Mouse (Mus musculus): ENCODE data around the gene Fam178b. TPM values are rescaled to one million over a fixed set of nuclear protein-coding genes. Genes with fewer than 3 reads are reported as not detected.

The Fam178b gene
- total RNA-seq, 2 experiments from 2014 or later: not detected

DNA sequence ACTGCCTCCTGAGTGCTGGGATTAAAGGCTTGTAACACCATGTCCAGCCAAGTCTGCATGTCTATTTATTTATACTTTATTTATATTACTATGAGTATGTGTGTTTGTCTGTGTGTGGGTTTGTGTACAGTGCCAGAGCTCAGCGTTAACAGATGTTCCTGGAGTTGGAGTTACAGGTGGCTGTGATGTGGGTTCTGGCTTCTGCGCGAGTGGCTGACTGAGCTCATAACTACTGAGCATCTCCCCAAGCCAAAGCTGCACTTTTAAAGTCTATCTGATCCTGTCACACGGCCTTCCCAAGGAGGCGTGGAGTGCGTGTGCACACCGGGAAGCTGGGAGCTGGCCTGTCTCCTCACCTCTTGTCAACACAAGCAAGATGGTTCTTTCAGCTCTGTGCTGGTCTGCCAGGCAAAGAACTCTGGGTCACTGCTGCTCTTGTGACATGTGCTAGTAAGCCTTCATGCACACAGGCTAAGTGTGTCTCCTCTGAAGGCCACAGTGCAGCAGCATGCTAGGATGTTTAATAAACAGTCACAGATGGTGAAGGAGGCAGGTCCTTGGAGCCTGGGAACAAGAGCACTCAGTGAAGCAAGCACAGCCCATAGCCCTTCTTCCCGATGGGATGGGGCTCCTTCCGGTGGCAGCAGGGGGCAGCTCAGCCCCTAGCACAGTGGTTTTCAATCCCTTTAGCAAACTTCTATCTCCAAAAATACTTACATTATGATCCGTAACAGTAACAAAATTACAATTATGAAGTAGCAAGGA, 87.6 kb downstream of the Fam178b start:
- DNase-seq (ENCODE audit: low spot score in 2 of 2): no peak

DNA sequence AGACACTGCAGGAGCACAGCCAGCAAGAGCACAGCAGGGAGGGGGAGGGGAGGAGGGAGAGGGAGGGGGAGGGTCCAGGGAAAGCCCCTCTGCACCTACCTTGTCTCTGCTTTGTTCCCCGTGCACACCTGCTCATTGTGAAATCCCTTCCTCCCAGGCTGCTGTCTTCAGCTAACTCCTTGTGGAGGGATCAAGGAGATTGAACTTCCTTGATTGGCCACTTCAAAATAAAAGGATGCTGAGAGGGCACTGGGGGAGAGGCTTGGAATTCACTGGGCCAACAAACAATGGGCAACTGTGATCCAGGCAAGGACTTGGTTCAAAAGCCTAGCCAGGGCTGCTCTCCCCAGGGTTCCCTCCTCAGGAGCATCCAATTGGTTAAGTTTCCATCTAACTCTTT, 89.9 kb downstream of the Fam178b start:
- intact Hi-C loops (cut with DNase I): loop anchor here (5.0 kb wide), 1 partner anchor 44 kb away; no protein-coding TSS in a partner anchor
- no peak for DNase-seq (ENCODE audit: low spot score in 2 of 2)

More for the DNA sequence above, 87.6 kb downstream of the Fam178b start:
- intact Hi-C loops (cut with DNase I): no loop called here

DNA sequence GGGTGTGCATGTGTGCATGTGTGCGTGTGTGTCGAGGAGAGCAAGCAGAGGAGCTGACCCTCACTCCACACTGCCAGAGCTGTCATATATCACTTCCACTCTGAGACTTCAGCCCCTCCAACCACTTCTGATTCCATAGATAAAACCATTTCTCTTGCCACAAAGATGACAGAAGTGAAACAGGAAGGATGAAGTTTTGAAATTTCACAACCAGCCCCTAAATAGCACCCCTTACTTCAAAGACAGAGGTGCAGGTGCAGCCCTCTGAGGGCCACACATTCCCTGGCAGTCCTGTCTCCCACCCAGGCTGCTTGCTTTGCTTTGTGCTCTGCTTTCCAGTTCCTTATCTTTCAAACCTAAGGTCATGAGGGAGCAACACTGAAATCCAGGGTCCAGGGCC, 91.6 kb downstream of the Fam178b start:
- intact Hi-C loops (cut with DNase I): loop anchor here (5.0 kb wide), 1 partner anchor 46 kb away; no protein-coding TSS in a partner anchor
- no peak for DNase-seq (ENCODE audit: low spot score in 2 of 2)

DNA sequence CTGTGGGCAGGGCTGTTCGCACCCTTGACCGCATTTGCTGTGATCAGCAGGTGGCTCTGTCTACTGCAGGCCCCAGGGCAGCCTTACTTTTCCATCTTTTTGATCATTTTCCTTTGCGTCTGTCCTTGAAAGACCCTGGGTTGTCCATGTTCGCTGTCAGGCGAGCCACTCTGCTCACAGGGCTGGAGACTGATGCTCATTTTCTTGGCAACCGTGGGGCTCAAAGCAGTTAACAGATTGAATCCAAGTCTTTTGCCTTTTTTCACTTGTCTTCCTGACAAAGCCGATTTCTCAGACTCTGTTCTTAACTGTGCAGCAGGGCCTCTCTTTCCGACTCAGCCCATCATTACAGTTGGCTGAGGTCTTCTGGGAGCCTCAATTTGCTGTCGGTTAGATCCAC, 92.3 kb downstream of the Fam178b start:
- intact Hi-C loops (cut with DNase I): loop anchor here (5.0 kb wide), 1 partner anchor 47 kb away; no protein-coding TSS in a partner anchor
- DNase-seq (ENCODE audit: low spot score in 2 of 2): no peak

DNA sequence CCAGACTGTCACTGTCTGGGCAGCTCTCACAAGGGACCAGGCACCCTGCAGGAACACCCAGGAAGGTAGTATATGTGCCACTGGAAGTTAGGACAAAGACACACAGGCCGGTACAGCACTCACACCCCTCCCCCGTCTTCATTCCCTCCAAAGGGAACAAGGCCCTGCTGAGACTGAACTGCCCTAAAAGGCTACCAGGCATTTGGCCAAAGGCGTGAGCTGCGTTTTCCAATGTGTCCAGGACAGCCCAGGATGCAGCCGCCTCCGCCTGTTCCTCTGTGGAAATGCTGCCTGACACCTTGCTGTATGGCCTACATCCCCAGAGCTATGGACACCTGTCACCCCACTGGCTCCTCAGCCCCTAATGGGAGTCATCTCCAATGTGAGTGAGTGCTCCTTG, 93.5 kb downstream of the Fam178b start:
- intact Hi-C loops (cut with DNase I): no loop called here

DNA sequence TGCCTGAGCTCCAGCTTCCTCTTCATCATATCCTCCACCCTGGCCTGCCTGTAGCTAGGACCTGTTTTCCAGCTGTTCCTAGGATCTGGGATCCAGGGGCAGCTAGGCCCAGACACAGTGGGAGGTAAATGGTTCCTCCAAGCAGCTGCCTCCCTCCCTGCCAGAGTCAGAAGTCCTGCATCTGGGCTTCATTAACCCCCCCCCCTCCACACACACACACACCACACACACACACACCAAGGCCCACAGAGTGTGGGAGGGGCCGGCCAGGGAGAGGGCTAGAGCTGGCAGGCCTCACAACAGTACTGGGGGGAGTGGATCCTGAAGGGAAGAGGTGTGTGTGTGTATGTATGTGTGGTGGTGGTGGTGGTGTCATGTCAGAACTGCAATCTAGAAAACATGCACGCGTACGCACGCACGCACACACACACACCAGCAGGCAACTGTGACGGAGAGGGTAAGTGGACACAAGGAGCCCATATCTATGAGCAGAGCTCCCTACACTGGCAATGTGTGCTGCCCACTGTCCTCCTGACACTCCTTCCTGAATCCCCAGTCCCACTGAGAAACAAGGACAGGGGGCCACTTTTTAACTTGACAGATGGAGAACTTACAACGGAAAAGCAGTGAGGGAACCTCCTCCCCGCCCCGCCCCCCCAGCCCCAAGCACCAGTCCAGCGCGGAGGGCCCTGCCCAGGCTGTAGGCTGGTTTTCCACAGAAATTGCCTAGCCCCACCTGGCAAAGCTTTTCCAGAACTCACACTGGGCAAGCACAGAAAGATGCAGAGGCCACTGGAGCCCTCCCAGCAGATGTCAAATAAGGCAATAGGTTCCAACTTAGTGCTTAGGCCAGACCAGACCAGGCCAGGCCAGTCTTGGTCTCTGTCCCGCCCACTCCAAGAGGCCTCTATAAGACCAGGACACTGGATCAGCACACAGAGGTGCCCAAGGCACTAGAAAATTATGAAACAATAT, 94.2 kb downstream of the Fam178b start:
- DNase-seq (ENCODE audit: low spot score in 2 of 2): no peak
- intact Hi-C loops (cut with DNase I): no loop called here

More for the DNA sequence above, 93.5 kb downstream of the Fam178b start:
- DNase-seq (ENCODE audit: low spot score in 2 of 2): no peak

DNA sequence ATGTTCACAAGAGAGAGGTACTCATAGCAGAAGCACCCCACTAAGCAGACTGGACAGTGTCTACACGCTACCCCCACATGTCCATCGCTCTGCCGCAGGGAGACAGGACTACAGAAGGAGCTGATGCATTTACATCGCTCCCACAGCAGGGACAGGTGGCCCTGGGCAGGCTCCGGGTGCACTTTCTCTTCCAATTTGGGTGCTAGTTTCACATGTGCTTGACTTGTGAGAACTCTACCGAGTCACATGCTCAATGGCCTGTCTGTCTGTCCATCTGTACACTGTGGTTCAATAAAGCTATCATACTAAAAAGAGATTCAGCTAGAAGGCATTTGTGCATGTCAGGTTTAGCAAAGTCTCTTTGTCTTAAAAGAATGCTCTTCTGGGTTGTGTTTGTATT, 95.1 kb downstream of the Fam178b start:
- intact Hi-C loops (cut with DNase I): no loop called here
- no peak for DNase-seq (ENCODE audit: low spot score in 2 of 2)

DNA sequence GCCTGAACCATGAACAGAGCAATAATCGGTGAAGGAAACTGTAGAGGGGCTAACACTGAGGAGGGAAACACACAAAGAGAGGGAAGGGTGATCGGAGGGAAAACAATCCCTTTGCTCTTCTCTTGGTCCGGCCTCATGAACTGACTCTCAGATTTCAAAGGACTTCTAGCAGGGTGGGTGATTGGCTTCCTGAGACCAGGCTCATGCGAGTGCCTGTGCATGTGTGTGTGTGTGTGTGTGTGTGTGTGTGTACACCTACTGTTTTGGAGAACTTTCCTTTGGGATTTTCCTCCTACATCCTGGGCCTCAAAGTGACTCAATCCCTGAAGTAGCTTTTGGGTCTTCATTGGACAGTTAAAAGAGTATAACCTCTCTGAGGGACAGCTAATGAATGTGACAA, 96.7 kb downstream of the Fam178b start:
- no peak for DNase-seq (ENCODE audit: low spot score in 2 of 2)
- intact Hi-C loops (cut with DNase I): no loop called here

DNA sequence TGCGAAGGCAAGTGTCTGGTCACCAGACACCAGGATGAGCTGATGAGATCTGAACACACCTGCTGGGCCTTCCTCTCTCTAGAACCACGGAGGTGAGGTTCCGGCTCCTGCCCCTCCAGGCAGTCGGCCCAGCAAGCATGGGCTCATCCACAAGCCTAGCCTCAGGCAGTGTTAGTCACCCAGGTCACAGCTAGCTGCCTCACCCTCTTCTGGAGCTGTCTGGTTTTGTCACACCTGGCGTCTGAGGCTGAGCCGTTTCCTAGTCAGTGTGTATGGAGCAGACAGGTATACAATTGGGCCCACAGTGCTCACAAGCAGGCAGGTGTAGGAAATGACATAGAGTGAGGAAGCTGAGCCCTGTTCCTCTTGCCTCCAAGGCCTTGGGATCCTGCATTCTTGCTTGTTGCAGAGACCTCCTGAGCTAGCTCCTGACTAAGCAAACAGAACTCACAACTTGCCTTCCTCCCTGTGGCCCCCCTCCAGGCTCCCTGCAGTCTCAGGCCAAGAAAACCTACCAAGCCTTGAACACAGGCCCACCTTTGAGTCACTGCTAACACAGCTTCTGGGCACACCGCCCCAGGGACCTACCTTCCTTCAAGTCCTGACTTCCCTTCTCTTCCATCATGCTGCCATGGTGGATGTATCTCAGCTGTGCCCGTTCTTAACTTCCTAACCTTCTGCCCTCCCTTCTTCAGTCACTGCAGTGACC, 99.4 kb downstream of the Fam178b start:
- no peak for DNase-seq (ENCODE audit: low spot score in 2 of 2)
- intact Hi-C loops (cut with DNase I): no loop called here

DNA sequence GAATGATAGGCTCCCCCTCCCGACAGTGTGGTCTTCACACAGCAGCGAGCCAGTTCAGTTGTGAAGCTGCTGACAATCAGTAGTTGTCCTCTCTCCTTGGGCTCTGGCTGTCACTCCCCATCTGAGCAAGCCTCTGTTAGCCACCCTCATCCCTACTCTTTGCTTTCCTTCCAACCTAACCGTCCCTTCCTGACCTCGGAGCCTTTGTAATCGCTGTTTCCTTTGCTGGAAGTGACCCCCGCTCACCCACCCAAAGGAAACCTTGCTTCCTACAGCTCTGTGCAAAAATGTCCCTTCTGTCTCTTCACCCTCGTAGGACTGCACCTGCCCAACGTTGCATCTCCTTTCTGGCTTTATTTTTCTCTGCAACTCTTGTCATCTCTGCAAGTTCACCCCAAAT, 100.8 kb downstream of the Fam178b start:
- no peak for DNase-seq (ENCODE audit: low spot score in 2 of 2)
- intact Hi-C loops (cut with DNase I): no loop called here

DNA sequence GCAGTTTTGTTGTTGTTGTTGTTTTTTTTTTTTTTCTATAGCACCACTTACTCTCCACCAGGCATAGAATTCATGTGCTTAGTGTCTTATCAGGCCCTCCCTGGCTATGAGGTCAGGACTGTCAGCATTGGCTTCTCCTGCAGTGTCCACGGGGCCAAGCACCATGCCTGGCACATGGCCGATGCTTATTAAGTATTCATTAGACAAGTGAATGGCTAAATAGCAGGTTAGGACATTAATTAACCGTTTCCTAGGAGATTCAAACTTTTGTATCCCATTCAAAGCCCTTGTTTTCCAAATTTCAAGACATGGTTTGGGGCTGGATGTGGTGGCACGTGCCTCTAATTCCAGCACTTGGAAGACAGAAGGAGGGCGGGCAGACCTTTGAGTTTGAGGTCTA, 101.7 kb downstream of the Fam178b start:
- intact Hi-C loops (cut with DNase I): no loop called here
- peak in 1 of 2 experiments; percentile 28 for DNase-seq (ENCODE audit: low spot score in 2 of 2)

DNA sequence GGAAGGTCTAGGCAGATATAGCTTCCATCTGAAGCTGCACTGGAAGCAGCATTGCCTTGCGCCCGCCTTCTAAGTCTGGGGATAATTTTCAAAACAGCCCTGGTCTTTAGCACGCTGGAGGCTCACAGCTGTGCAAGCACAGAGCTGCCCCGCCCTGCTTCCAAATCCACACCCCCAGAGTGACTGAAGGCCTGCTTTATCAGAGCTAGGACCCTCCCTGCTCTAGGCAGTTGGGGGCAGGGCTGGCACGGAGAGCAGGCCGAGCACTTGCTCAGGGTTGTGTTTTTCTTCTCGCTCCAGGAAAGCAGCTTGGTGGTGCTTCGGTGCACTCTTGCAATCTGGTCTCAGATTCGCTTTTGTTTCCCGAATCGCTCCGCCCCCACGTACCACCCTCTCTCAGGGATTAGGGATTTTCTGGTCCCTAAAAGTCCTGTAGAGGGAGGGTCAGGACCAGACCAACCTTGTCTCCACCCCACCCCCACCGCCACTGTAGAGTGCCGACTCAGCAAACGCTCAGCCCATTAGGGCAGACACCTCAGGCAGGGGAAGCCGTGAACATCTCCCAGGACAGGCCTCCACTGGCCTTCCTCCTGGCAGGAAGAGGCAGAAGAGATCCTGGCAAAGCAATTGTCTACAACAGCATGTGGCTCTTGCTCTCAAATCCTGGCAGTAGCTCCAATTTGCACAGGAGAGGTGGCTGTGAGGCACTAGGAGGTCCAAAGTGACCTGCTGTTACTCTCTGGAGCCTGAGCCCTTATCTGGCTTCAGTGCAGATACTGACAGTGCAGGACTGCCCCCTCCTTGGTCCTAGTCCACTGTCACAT, 102.4 kb downstream of the Fam178b start:
- DNase-seq (ENCODE audit: low spot score in 2 of 2): peak; percentile 47 to 62
- intact Hi-C loops (cut with DNase I): no loop called here

DNA sequence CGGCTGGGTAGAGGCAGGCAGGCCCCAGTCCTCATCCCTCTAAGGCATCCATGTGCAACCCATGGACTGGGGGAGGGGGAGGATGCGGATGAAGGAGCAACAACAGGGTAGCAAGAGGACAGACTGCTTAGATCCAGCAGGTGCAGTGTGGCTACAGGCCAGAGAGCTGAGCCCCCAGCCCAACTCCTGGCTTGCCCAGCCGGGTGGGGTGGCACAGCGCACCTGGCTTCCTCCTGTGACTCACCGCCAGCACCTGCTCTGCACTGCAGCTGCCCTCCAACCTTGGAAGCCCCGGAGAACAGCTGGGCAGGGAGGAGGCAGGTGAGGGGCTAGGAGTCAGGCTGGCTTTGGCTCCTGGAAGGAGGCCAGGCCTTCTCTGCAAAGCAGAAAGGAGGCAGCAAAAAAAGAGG, 103.0 kb downstream of the Fam178b start:
- DNase-seq (ENCODE audit: low spot score in 2 of 2): no peak
- intact Hi-C loops (cut with DNase I): no loop called here

DNA sequence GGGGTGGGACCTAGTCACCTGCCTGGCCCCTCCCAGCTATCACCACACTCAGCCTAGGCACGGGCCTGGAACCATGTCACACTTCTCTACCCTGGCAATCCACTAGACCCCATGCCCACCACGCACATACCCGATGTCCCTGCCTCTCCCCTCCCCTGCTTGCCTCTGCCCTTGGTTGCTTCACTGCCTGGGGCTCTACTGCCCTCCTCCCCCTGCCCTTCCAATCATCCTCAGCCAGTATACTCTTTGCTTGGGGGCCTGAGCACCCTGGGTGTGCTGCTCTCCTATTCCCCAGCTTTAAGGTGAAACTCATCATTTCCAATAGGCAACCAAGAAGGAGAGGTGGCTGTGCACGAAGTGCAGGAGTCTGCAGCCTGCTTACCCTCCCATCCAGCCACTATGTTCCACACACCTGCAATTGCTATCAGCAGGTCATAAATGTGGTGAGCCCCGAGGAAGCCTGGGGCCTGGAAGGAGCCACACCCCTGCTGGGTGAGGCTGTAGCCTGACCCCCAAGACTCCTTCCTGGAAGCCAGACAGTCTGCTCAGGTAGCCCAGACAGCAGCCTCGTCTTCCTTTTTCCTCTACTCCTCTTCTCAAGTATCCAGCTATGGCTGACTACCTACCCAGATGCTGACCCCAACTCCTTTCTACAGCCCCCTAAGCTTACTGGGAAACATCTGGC, 105.8 kb downstream of the Fam178b start:
- intact Hi-C loops (cut with DNase I): no loop called here
- DNase-seq (ENCODE audit: low spot score in 2 of 2): no peak

DNA sequence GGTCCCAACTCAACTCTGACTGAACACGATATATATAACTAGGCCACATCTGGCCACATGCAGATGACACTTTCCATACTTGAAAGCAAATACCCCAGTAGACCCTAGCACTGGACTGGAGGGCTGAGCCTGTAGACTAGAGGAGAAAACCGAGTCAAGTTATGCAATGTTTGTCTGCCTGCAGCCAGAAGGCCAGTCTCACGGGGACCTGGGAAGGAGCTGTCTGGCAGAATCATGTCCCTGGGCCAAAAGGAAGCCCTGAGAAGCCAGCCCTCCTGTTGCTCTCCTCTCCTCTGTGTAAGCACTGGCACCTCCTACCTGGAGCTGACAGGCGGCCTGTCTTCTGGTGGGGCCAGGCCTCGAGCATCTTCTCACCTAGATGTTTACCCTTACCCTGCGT, 107.6 kb downstream of the Fam178b start:
- intact Hi-C loops (cut with DNase I): no loop called here
- DNase-seq (ENCODE audit: low spot score in 2 of 2): no peak

DNA sequence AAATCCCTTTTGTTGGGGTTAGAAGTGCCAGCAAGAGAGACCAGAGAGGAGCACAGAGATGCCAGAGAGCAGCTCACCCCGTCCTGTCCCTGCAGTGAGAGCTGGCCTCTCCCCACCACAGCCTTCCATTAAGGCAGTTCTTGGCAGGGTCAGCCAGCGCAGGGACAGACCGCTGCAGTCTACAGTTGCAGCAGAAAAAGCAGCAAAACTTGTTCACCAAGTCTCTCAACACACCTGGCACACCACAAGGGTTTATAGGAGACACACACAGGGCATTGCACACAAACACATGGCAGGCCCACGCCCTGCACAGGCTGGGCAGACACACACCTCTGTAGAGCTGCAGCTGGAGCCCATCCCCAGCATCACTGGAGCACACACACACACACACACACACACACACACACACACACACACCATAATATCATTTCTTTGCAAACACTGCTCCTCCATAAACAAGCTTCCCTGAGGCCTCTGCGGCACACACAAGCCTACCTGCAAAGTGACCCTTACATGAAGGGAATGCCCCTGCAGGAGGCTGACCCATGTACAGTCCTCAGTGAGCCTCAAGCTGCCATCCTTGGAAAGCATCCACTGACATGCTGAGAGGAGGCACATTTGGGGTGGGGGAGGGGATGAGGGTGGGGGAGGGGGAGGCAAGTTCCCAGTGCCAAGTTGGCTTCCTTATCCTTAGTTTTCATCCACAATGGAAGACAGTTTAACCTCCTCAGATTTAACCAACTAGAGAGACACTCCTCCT, 108.6 kb downstream of the Fam178b start:
- DNase-seq (ENCODE audit: low spot score in 2 of 2): no peak
- intact Hi-C loops (cut with DNase I): no loop called here

DNA sequence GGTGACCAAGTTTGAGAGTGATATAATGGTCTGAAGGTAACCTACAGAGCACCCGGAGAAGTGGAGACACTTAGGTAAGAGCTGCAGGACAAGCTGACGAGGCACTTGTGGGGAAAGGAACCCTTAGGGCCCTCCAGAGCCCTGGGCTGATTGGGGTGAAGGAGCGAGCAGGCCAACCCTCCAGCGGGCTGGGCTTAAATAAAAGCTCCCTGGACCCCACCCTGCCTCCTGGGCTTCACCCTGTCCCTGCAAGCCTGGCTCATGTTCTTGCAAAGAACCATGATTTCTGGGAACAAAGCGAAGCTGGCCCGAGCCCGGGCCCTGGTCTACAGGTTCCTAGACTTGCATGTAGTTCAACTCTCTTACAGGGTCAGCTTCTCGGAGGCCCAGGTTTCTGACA, 109.5 kb downstream of the Fam178b start:
- intact Hi-C loops (cut with DNase I): no loop called here
- no peak for DNase-seq (ENCODE audit: low spot score in 2 of 2)

DNA sequence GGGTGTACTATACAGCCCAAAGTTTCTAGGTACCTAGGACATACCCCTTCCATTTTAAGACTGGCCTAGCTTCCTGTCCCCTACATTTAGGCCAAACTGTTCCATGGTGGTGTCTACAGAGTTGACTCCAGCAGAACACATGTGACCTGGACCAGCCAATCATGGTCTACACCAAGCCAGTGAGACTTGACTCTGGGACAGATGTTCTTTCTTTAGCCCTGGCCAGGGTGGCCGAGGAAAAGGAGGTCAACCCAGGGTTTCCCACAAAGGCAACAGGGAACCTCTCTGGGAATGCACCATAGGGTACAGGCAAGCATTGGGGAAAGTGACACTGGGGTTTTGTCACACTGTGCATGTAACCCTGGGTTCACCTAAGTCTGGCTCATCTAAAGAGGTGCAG, 110.3 kb downstream of the Fam178b start:
- no peak for DNase-seq (ENCODE audit: low spot score in 2 of 2)
- intact Hi-C loops (cut with DNase I): no loop called here
